9 mouse cellular contexts compared by ENCODE assay signal in the genomic region with DNA sequence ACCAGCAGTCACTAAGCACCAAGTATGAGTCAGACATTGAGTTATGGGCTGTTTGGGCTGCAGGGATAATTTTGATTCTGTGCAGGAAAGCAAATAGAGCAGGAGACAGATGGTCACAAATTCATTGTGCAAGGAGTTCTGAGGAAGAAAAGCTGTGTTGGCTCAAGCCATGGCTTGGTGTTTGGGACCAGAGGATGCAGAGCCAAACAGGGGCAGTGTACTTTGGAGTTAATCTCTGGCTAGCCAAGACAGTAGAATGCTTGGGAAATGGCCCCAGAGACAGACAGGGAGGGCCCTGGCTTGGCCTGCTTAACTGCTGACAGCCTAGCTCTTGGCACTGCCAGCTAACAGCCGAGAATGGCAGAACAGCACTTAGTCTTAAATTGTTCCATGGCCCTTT.
DNase-seq lines count a peak whose midpoint lies in the region; ATAC-seq and TF ChIP-seq lines count a peak whose summit lies in the region.
"Had no signal": no experiment of that assay in that cellular context is flagged by ENCODE, and none has a peak within 500 bp of the region (broad histone marks: within the 10 kb centered on the region; RNA-seq: fewer than 3 reads in every experiment).

No protein-coding gene starts in this region.

- no peak overlapping the region for H3K4me2 ChIP-seq in forebrain, embryonic 16.5 days (ENCODE audit: low read length)
- H3K4me2 ChIP-seq: embryonic facial prominence, embryonic 13.5 days had no signal

- H3K4me3 ChIP-seq in lung, adult 2 months (replicated peaks; ENCODE audit: extremely low read depth, low read depth, low read length) = no peak overlapping the region
- H3K4me3 ChIP-seq in forebrain, embryonic 16.5 days (replicated peaks; ENCODE audit: low read length) = no peak overlapping the region
- H3K4me3 ChIP-seq: embryonic facial prominence, embryonic 13.5 days had no signal

- H3K9me3 ChIP-seq in forebrain, embryonic 16.5 days (ENCODE audit: control insufficient read depth, low read length) = no peaks in the 10 kb centered on the region
- H3K9me3 ChIP-seq: embryonic facial prominence, embryonic 13.5 days had no signal

- H3K9ac ChIP-seq in forebrain, embryonic 16.5 days (replicated peaks; ENCODE audit: low read depth, low read length) = no peak overlapping the region
- H3K9ac ChIP-seq: embryonic facial prominence, embryonic 13.5 days had no signal

- 54% methylated on average over 1 of the region's 1 CpGs for WGBS in lung, adult 2 months
- WGBS in forebrain, embryonic 16.5 days = 50% methylated on average over 1 of the region's 1 CpGs

- no peaks in the 10 kb centered on the region for H3K36me3 ChIP-seq in forebrain, embryonic 16.5 days (ENCODE audit: control insufficient read depth, insufficient read depth)
- H3K36me3 ChIP-seq: embryonic facial prominence, embryonic 13.5 days had no signal

- DNase-seq in lung, adult 18-20 months = peak; percentile 4 to 18
- no peak for DNase-seq in lung, adult 2 months
- DNase-seq in layer of hippocampus, postnatal 25 days (ENCODE audit: extremely low spot score in 1 of 2, low spot score in 1 of 2) = peak; percentile 6 to 11
- DNase-seq in right cerebral cortex, postnatal 4 days = peak; percentile 11
- DNase-seq in thymus, postnatal 10 days (ENCODE audit: low spot score in 2 of 2) = no peak
- DNase-seq in urinary bladder, postnatal 25 days (ENCODE audit: low spot score) = no peak
- no peak for DNase-seq in kidney, adult 18-20 months

- no peak for TF ChIP-seq POLR2A in lung, adult 2 months (IDR thresholded peaks at IDR 0.05; ENCODE audit: borderline replicate concordance, extremely low read depth, low read depth, low read length)

- TF ChIP-seq CTCF in lung, adult 2 months (IDR thresholded peaks at IDR 0.05; ENCODE audit: insufficient read depth, low read length) = no peak

- no peaks in the 10 kb centered on the region for H3K4me1 ChIP-seq in lung, adult 2 months (ENCODE audit: control insufficient read depth, insufficient read depth, low read length)
- peaks cover 2% of the 10 kb centered on the region; the same call in 1 of the 2 replicates for H3K4me1 ChIP-seq in forebrain, embryonic 16.5 days (replicated peaks; ENCODE audit: control insufficient read depth, insufficient read depth, low read length)
- H3K4me1 ChIP-seq: embryonic facial prominence, embryonic 13.5 days had no signal

- ATAC-seq in forebrain, embryonic 16.5 days = peak; percentile 95

- no peaks in the 10 kb centered on the region for H3K27me3 ChIP-seq in forebrain, embryonic 16.5 days (replicated peaks; ENCODE audit: control insufficient read depth, insufficient read depth, low read length)
- H3K27me3 ChIP-seq: embryonic facial prominence, embryonic 13.5 days had no signal

- H3K27ac ChIP-seq in forebrain, embryonic 16.5 days (ENCODE audit: low read length) = no peak overlapping the region
- H3K27ac ChIP-seq: embryonic facial prominence, embryonic 13.5 days had no signal

Comparison
In these comparisons a context has a peak if more than half of its experiments do, and no peak if none do; other contexts are left out.
1. DNase-seq: peak in lung, adult 18-20 months (2 of 2), layer of hippocampus, postnatal 25 days (2 of 2) and right cerebral cortex, postnatal 4 days (single experiment); none in lung, adult 2 months (single experiment), thymus, postnatal 10 days (0 of 2), urinary bladder, postnatal 25 days (single experiment) and kidney, adult 18-20 months (single experiment).